Mouse (Mus musculus) midbrain, embryonic 10.5 days (tissue): ENCODE results near the gene E330021D16Rik. TPM values are rescaled to one million over a fixed set of nuclear protein-coding genes. Genes with fewer than 3 reads are reported as not detected.
"Not testable (repeated sequence)": the region's sequence is repeated elsewhere in the genome, so short reads cannot be mapped to it uniquely, and the experiment has no call there.

ENCODE experiments used
- DNase-seq: peaks from one replicate; pipeline ENCODE4 v3.0.0-alpha.2; 2017; ENCODE audit warnings: low spot score
- H3K27ac ChIP-seq: fragments of 300-500 bp; sonication (generic); replicated peaks from 2 replicates; pipeline ENCODE4 v1.5.1; 2016; ENCODE audit warnings: mild to moderate bottlenecking
- H3K27me3 ChIP-seq: fragments of 300-500 bp; sonication (generic); 2 replicates; pipeline ENCODE4 v1.6.1; 2016; ENCODE audit warnings: low read depth, mild to moderate bottlenecking; ENCODE audit not compliant: poor library complexity, severe bottlenecking
- H3K36me3 ChIP-seq: fragments of 300-500 bp; sonication (generic); 2 replicates; pipeline ENCODE4 v1.6.1; 2016; ENCODE audit warnings: mild to moderate bottlenecking, moderate library complexity
- H3K4me1 ChIP-seq: fragments of 300-500 bp; sonication (generic); 2 replicates; pipeline ENCODE4 v1.6.1; 2016
- H3K4me3 ChIP-seq: fragments of 300-500 bp; sonication (generic); 2 replicates; pipeline ENCODE4 v1.5.1; 2016; ENCODE audit warnings: mild to moderate bottlenecking, moderate library complexity
- H3K9me3 ChIP-seq: fragments of 300-500 bp; sonication (generic); replicated peaks from 2 replicates; pipeline ENCODE4 v1.6.1; 2016; ENCODE audit warnings: mild to moderate bottlenecking
- WGBS: fragments of 180-500 bp; shearing (Covaris S2); methylation state at CpG from one replicate; pipeline ENCODE4 v1.1.7; 2016; 5-methylcytosine and 5-hydroxymethylcytosine counted together
- polyA plus RNA-seq: library from polyadenylated mRNA; unstranded; fragments of >200 nt; fragmentation: Nextera tagmentation; extraction: Ambion mirVana; gene quantifications from 2 replicates; pipeline ENCODE4 v1.2.1, GENCODE M21; 2016

The E330021D16Rik gene
- polyA plus RNA-seq: not detected in 2 replicates

DNA sequence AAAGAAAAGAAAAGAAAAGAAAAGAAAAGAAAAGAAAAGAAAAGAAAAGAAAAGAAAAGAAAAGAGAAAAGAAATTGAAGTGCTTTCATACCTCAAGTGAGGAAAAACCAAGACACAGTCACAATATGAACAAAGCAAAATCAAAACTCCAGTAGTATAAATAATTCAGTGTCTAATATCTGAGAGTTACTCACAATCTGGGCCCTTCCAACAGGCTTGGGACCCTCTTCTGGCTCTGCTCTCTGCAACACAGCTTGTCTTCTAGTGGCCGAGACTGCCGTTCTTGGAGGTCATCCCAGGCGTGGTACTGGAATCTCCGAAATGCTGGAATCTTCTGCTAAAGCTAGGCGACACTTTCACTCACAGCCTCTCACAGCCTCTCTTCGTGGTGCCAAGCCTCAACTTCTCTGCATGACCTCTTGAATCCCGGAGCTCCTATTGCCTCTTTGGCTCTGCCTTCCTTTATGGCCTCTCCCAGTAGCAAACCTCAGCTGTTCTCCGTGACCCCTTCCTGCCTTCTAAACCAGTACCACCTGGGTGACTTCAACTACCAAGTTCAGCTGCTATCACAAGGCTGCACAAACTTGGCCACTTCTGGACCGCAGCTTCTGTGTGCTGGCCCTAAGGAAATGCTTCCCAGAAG lies at the start of gene E330021D16Rik:
TSS of gene E330021D16Rik (minus strand) at position 437 of the 643 bp plus-strand sequence.
- Histone ChIP-seq H3K9me3 (no peaks in the 10 kb centered on the region), H3K4me3 (no peak within 1 kb of the TSS), H3K27ac (no peak within 1 kb of the TSS), H3K36me3 (no peaks in the 10 kb centered on the region), H3K4me1 (no peaks in the 10 kb centered on the region), H3K27me3 (no peaks in the 10 kb centered on the region)
- 83% methylated on average over 9 of the region's 9 CpGs for WGBS
- no peak for DNase-seq

DNA sequence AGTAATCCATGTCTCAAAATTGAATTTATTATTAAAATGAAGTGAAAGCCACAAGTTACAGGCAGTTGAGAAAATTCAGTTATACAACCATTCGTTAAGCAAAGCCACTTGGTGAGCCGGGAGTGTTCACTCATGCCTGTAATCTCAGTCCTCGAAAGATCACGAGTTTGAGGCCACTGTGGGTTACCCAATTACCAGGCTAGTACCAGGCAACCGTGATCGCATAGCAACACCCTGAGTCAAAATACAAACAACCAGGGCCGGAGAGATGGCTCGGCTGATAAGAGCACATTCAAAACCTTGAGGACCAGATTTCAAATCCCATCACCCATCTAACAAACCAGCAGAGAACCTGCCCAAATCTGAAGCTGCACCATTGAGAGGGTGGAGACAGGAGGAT lies 49.7 kb upstream of the E330021D16Rik start:
- 84% methylated on average over 8 of the region's 8 CpGs for whole genome bisulfite sequencing
- H3K27me3 ChIP-seq: 0 out of 2 replicates have a peak, but pooled peaks cover 7% of the 10 kb centered on the region
- H3K9me3 ChIP-seq: peaks cover 4% of the 10 kb centered on the region
- no peaks in the 10 kb centered on the region for H3K36me3 ChIP-seq
- H3K27ac ChIP-seq: peak overlapping the region; percentile 96
- H3K4me1 ChIP-seq: peaks cover 49% of the 10 kb centered on the region
- DNase-seq: no peak
- no peak overlapping the region for H3K4me3 ChIP-seq

DNA sequence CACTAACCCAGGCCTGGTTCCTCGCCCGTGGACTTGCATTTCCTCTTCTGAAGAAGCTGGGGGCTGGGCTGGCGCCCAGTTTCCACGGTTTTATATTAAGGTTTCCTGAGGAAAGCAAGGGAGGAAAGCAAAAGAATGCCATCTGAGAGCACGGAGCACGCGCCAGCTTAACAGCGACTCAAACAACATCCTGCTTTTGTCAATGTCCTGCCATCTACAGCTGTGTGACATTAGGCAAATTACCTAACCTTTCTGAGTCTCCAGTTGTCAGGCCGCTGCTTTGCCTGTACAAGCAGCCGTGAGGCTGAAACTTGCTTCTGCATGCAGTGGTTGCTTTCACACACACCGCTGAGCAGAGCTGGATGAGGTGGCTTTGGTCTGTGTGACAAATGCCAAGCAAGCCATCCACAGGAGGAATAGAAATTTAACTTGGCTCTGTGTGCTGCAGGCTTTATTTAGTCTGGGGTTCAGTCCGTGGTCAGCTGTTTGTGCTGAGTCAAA lies 48.8 kb upstream of the E330021D16Rik start:
- no peak overlapping the region for H3K4me3 ChIP-seq
- 68% methylated on average over 12 of the region's 12 CpGs for WGBS
- peak overlapping the region; percentile 69 for H3K27ac ChIP-seq
- H3K27me3 ChIP-seq: 0 out of 2 replicates have a peak, but pooled peaks cover 7% of the 10 kb centered on the region
- peaks cover 4% of the 10 kb centered on the region for H3K9me3 ChIP-seq
- peaks cover 40% of the 10 kb centered on the region for H3K4me1 ChIP-seq
- DNase-seq: no peak
- no peaks in the 10 kb centered on the region for H3K36me3 ChIP-seq

- Histone ChIP-seq H3K9me3 (peaks cover 4% of the 10 kb centered on the region; the same call in 1 of the 2 replicates), H3K27ac (peak overlapping the region; percentile 69), H3K4me3 (no peak overlapping the region), H3K4me1 (peaks cover 33% of the 10 kb centered on the region), H3K36me3 (no peaks in the 10 kb centered on the region), H3K27me3 (0 out of 2 replicates have a peak, but pooled peaks cover 7% of the 10 kb centered on the region)
- DNase-seq: no peak
- 38% methylated on average over 9 of the region's 9 CpGs for WGBS
These were observed 48.1 kb upstream of the E330021D16Rik start for GRCm38 (mm10) chr6:136463491-136463890.

- Histone ChIP-seq H3K27me3 (0 out of 2 replicates have a peak, but pooled peaks cover 7% of the 10 kb centered on the region), H3K9me3 (no peaks in the 10 kb centered on the region), H3K4me1 (peaks cover 10% of the 10 kb centered on the region), H3K4me3 (no peak overlapping the region), H3K27ac (no peak overlapping the region), H3K36me3 (no peaks in the 10 kb centered on the region)
- no peak for DNase-seq
- WGBS: 89% methylated on average over 7 of the region's 7 CpGs
These were observed 43.8 kb upstream of the E330021D16Rik start for GRCm38 (mm10) chr6:136459156-136459555.

DNA sequence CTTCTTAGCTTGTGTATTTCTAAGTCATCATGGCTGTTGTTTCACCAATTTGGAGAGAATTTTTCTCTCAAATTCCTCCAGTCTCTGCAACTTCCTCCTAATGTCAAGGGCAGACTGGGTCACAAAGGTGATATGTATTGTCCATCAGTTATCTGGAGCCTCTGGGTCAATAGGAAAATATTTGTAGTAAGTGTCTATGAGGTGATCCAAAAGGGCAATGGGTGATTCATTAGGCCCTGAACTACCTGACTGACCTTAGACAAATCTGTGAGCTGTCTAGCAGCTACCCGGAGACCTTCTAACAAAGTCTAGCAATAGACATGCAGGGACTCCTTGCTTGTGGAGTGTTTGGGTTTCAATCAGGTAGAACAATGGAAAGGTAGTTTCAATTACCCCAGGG lies 40.9 kb upstream of the E330021D16Rik start:
- Histone ChIP-seq H3K4me1 (no peaks in the 10 kb centered on the region), H3K27me3 (no peaks in the 10 kb centered on the region), H3K4me3 (no peak overlapping the region), H3K27ac (no peak overlapping the region), H3K9me3 (no peaks in the 10 kb centered on the region), H3K36me3 (no peaks in the 10 kb centered on the region)
- no peak for DNase-seq
- WGBS: 93% methylated on average over 1 of the region's 1 CpGs

DNA sequence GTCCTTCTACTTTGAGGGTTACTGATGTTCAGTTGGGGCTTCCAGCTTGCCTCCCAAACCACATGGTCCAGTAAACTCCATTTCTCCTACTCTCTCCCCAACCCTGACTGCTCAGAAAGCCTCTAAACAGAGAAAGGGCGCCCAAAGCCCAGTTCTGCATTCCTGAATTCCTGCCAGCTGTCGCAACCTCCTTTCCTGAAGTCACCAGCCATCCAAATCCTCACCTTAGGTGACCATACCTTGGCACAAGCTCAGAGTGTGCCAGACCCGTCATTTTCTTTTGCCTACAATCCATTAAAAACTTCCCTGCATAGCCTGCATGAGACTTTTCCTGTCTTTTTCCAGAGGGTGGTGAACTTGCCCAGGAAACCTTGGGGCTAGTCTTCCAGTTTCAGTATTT lies 40.3 kb upstream of the E330021D16Rik start:
- Histone ChIP-seq H3K4me3 (no peak overlapping the region), H3K27ac (no peak overlapping the region), H3K36me3 (no peaks in the 10 kb centered on the region), H3K4me1 (no peaks in the 10 kb centered on the region), H3K27me3 (no peaks in the 10 kb centered on the region), H3K9me3 (no peaks in the 10 kb centered on the region)
- 87% methylated on average over 3 of the region's 3 CpGs for WGBS
- no peak for DNase-seq

- Histone ChIP-seq H3K27me3 (no peaks in the 10 kb centered on the region), H3K9me3 (no peaks in the 10 kb centered on the region), H3K36me3 (no peaks in the 10 kb centered on the region), H3K27ac (no peak overlapping the region), H3K4me1 (no peaks in the 10 kb centered on the region), H3K4me3 (no peak overlapping the region)
- no peak for DNase-seq
- WGBS: 90% methylated on average over 3 of the region's 3 CpGs
These were observed 37.3 kb upstream of the E330021D16Rik start for GRCm38 (mm10) chr6:136452623-136453022.

GRCm38 (mm10) chr6:136450863-136451262 lies 35.5 kb upstream of the E330021D16Rik start:
- no peak overlapping the region for H3K27ac ChIP-seq
- no peaks in the 10 kb centered on the region for H3K36me3 ChIP-seq
- DNase-seq: no peak
- no peaks in the 10 kb centered on the region for H3K27me3 ChIP-seq
- no peaks in the 10 kb centered on the region for H3K9me3 ChIP-seq
- H3K4me1 ChIP-seq: no peaks in the 10 kb centered on the region
- 91% methylated on average over 6 of the region's 6 CpGs for WGBS
- H3K4me3 ChIP-seq: no peak overlapping the region

- DNase-seq: no peak
- 86% methylated on average over 1 of the region's 1 CpGs for WGBS
- no peak overlapping the region for H3K27ac ChIP-seq
These were observed 34.6 kb upstream of the E330021D16Rik start for GRCm38 (mm10) chr6:136449930-136450329.

GRCm38 (mm10) chr6:136449270-136449692 lies 33.9 kb upstream of the E330021D16Rik start:
- H3K4me3 ChIP-seq: no peak overlapping the region
- H3K27me3 ChIP-seq: no peaks in the 10 kb centered on the region
- H3K9me3 ChIP-seq: peaks cover 14% of the 10 kb centered on the region
- no peaks in the 10 kb centered on the region for H3K36me3 ChIP-seq
- WGBS: 87% methylated on average over 9 of the region's 9 CpGs
- no peaks in the 10 kb centered on the region for H3K4me1 ChIP-seq
- H3K27ac ChIP-seq: no peak overlapping the region
- no peak for DNase-seq

More at GRCm38 (mm10) chr6:136449930-136450329, 34.6 kb upstream of the E330021D16Rik start:
- Histone ChIP-seq H3K36me3 (no peaks in the 10 kb centered on the region), H3K4me3 (no peak overlapping the region), H3K27me3 (no peaks in the 10 kb centered on the region), H3K9me3 (peaks cover 8% of the 10 kb centered on the region), H3K4me1 (no peaks in the 10 kb centered on the region)

- 83% methylated on average over 2 of the region's 2 CpGs for WGBS
- H3K4me3 ChIP-seq: not testable (repeated sequence)
These were observed 23.8 kb upstream of the E330021D16Rik start for GRCm38 (mm10) chr6:136439205-136439604.

GRCm38 (mm10) chr6:136436151-136436550 lies 20.8 kb upstream of the E330021D16Rik start:
- not testable (repeated sequence) for H3K27me3 ChIP-seq, H3K27ac ChIP-seq, H3K36me3 ChIP-seq, H3K4me1 ChIP-seq, DNase-seq, H3K4me3 ChIP-seq, H3K9me3 ChIP-seq
- 87% methylated on average over 3 of the region's 3 CpGs for WGBS

More at GRCm38 (mm10) chr6:136439205-136439604, 23.8 kb upstream of the E330021D16Rik start:
- H3K4me1 ChIP-seq, H3K27me3 ChIP-seq, H3K36me3 ChIP-seq, DNase-seq, H3K27ac ChIP-seq: not testable (repeated sequence)
- peaks cover 24% of the 10 kb centered on the region for H3K9me3 ChIP-seq
